Mouse (Mus musculus): ENCODE measurements around the gene Rbfox2.

The Rbfox2 gene

DNA sequence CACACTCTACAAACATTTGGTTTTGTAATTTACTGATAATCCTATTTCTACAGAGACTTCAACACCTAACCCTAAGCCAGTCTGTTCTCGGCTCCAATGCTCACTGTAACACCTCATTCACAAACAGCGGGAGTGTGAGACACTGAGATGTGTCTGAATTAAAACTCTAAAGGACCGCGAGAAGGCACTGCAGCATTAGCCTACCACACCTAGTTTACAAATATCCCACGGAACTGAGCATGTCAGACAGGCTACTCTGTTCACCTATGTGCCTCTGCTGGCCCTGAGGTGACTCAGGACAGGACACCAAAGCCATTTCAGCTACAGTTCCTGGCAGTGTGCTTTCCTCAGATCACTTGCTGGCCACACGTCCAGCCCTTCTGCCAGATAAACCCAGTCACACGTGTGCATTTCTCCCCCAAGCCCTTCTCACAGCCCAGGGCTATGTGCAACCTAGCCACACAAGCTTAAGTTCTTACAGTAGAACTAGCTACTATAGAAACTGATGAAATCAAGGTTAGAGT is 79.9 kb downstream of the Rbfox2 start:
- no peak for DNase-seq

DNA sequence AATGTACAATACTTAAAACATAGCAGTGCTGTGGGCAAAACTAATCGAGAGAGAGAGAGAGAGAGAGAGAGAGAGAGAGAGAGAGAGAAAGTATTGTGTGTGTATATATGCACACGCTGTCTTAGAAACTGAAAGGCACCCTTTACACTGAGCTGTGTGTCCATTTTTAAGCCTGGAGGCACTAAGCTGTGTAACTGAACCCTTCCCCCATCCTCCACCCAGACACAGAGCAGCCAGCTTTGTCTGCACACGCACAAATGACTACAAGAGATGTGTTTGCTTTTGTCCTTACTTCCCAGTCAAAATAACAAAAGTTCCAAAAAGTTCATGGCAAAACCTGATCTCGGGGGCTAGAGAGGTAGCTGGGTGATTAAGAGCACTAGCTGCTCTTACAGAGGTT is 80.9 kb downstream of the Rbfox2 start:
- no peak for DNase-seq

DNA sequence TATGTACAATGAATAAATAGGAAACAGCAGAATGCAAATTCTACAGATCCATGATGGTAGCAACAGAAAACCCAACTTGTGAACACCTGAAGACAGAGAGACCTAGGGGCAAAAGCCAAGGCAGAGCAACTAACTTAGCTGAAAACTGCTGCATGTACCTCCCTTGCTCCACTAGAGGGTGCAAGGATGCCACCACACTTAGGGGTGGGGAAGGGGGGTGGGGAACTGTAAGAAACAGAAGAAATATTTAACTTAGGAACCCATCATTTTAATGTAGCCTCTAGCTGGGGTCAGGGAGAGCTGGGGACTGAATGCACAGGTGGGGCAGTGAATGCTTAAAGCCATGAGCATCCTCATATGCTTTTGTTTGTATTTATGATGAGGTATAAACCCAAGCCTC is 81.5 kb downstream of the Rbfox2 start:
- no peak for DNase-seq

DNA sequence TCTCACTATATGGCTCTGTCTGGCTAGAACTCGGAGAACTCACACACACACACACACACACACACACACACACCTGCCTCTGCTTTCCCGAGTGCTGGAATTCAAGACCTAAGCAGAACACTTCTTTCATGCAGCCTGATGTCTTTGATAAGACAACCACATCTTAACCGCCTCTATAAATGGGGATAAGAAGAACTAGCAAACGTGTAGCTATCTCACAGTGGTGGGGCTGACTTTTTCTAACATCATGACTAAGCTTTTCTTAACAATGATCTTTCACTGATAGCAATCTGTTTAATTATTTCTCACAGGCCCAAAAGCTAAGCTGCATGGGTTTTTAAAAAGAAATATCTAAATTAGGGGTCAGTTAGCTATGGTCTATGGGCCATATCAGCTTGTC is 86.0 kb downstream of the Rbfox2 start:
- DNase-seq = no peak

DNA sequence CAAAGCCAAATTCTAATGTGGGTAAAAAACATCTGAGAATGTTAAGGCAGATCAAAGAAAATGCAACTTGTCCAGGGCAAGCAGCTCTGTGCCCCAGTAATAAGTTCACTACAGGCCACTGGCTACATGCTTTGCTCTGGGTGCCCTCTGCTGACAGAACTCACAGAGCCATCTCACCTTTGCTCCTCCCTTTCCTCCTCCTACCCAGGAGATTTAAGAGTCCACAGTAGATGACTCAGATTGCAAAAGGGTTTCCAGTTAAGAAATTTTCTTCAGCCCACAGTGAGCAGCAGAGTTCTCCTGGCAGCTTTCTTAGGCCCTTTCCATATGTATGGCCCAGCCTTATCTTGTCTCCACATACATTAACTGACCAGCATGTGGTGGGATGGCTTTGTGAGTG is 86.7 kb downstream of the Rbfox2 start:
- peak; percentile 76 to 78 for DNase-seq

DNA sequence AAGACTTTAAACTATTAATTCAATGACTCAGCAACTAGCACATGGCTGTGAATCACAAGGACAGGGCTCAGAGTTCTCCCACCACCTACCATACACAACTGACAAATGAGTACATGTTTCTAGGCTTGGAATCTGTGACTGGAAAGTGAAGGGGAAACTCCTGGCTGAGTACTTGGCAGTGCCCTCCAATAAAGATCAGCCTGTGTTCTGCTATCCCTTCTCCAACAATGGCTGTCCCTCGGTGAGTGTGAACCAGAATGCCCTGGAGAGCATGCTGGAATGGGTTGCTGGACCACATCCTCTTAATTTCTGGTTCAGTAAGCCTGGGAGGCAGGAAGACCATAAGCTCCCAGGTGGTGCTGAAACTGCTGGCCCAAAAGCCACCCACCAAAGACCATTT is 87.2 kb downstream of the Rbfox2 start:
- no peak for DNase-seq

DNA sequence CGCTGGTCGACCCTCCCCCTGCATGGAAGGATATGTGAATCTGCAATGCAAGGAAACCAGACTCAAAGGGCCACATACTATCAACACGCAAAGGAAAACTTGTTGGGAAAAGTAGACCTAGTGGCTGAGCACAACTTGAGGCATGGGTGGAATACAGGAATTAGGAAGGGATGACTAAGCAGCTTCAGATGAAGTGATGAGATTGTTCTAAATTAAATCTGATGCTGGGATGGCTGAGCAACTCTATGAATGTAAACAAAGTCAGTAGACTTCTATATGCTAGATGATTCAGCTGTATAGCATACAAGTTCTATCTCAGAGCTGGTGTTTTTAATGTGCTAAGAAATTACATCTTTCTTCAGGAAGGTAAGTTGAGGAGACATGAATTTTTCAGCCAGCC is 88.8 kb downstream of the Rbfox2 start:
- no peak for DNase-seq

DNA sequence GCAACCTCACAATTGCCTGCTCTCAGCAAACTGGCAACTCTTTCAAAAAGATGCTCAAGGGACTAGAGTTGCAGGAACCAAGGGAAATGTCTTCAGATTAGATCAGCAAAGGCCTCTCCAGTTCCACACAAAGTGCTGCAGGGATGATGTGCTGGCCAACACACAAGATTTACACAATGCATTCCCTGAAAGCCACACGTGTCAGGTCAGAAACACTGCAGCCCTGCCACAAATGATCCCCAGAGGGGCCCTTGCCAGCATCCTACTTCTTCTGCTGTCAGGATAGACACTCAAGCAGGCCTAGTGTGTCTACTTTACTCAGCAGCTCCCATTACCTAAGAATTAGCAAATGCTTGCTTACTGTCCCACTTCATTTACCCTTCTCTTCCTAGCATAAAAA is 89.3 kb downstream of the Rbfox2 start:
- DNase-seq = no peak

DNA sequence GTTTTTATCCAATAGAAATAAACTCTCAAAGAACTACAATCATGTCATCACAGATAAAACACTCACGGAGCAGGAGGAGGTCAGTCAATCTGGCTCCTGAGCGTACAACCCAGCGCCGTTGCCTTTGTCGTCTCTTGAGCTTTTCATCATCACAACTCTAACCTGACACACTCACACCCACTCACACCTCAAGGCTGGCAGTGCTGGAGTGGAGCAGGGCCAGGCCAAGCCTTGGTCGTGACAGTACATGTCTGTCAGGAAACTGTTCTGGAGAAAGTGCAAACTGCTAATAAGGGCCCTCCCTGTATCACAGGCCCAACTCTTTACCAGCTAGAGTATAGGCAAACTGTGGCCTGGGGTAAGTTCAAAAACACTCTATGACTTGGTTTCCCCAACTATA is 90.1 kb downstream of the Rbfox2 start:
- DNase-seq = no peak

DNA sequence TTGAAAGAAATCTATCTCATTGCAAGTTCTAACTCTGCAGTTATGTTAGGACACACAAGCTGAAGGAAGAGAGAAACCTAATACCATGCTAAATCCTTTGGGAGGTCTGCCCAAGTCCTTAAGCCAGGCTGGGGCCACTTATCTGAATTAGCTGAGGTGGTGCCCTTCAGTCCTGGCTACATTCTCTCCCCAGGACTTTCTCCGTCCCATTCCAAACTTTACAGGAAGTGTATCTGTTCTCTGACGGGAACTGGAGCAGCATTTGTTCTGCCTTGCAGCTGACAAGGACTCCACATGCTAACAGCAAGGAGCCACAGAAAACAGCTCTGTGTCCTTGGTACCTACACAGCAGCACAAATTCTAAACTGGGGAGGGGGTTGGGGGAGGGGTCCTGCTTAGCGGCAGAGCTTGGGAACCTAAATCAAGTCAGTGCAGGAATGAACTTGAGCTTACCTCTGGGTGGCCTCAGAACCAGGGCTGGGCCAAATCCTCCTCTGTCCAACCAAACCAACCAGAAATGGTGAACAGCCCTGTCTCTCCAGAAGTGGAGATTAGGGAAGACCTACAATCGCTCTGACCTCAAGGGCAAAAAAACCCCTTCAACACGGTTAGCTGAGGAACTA is 91.5 kb downstream of the Rbfox2 start:
- DNase-seq = no peak

DNA sequence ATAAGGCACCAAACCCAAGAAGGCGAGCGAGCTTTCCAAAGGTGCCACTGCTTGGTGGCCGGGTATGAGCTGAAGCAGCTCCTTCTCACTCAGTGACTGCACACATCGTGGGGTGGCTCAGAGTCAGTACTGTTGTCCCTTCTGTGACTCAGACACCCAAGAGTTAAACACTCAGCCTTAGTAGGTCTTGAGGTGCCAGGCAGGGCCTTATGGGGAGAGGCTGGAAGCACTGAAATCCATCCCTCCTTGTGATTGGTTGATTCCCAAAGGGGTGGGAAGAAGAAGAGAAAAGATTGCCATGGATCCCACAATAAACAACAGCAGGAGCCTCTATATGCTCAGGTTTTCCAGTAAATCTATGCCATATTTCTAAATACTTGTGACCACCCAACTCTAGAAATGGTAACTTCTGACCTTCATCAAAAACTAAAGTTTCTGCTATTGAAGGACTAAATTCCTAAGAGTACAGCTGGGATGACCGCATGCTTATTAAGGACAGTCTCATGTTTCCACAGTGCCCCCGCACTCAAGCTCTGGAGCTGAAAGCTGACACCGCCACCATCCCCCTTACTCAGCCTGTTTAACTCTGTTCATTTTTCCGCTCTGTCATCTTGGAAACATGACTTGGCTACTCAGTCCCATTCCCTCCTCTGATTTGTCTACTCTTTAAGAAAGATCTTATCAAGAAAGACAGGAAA is 92.2 kb downstream of the Rbfox2 start:
- no peak for DNase-seq

DNA sequence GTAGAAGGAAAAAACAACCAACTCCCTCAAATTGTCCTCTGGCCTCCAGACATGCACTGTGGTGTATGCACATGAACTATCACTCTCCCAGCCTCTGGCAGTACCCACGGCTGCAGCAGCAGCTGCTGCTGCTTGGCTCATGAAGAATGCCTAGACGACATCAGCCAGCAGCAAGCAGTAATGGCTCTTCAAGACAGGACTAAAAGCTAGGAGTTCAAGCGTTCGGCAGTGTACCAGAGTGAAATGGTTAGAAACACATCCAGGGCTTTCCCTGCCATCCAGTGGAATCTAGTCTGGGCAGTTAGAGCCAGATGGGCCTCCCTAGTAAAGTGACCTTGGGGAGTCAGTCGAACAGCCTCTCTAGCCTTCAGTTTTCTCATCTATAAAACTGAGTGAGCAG is 93.0 kb downstream of the Rbfox2 start:
- DNase-seq = peak; percentile 32 to 51

DNA sequence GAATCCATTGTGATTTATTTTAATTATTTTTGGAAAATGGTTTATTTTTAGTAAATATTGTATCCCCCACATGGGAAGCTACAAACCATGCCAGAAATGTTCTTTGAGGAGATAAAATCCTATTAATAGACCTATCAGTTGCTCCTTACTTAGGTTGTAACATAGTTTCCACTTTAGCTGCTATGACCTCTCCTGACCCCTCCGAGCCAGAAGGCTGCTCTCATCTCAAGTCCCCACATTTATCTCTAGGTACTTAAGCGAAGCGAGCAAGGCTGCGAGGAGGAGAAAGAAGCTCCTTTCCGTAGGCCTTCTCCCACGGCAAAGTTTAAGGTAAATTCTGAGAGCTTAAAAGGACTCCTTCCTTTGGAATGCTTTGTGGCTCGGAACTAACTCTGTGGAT is 94.0 kb downstream of the Rbfox2 start:
- DNase-seq = no peak

DNA sequence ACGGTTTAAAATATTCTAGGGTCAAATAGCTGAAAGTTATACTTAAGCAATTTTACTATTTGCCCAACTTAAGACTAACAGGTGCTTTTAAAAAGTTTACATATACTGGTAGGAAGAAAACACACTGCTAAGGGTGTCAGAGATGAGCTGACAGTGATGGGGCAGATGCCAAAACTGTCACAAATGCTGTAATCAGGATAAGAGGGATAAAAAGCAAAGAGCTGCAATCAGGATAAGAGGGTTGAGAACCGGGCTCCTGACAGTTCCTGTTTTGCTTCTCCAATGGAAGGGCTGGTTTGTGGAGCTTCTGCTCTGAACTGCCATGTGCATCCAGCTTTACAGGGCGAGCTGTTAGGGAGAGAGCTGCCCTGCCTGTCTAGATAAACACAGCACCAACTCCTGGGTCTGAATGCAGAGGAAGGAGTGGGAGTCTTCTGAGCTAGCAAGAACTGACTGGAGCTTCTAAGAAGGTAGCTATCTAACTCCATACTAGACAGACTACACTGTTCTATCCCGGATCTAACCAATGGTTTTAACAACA is 94.5 kb downstream of the Rbfox2 start:
- DNase-seq = no peak

DNA sequence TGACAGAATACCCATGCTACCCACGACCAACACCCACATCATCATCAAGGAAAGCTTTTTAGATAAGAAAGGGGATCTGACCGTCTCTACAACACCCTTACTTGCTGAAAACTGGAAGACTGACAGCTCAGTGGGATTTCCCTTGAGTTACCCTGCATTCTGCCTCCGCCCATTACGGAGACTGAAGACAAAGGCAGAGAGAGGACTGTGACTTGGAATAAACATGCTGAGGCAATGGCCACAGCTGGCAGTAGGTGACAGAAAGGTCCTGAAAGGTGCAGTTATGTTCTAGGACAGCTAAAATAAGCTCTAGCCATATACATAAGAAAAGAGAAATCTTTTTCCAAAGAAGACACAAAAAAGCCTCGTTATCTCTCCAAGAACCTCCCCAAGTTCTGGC is 99.8 kb downstream of the Rbfox2 start:
- DNase-seq = no peak

DNA sequence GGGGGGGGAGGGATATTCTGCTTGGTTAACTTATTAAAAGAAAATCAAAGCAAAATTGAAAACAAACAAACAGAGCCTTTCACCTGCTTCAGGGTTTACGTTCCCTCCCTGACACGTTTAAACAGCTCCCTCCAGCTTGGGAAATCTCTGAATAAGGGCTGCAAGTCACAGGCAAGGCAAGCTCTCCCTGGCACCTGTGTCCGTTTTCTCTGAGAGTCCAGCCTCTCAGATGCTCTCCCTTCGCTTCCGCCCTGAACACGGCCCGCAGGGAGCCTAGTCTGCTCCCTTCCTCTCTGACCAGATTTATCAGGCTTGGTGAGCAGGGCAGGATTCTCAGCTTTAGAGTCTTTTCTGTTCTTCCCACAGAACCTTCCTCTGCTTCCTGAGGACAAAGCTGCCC is 101.9 kb downstream of the Rbfox2 start:
- no peak for DNase-seq

DNA sequence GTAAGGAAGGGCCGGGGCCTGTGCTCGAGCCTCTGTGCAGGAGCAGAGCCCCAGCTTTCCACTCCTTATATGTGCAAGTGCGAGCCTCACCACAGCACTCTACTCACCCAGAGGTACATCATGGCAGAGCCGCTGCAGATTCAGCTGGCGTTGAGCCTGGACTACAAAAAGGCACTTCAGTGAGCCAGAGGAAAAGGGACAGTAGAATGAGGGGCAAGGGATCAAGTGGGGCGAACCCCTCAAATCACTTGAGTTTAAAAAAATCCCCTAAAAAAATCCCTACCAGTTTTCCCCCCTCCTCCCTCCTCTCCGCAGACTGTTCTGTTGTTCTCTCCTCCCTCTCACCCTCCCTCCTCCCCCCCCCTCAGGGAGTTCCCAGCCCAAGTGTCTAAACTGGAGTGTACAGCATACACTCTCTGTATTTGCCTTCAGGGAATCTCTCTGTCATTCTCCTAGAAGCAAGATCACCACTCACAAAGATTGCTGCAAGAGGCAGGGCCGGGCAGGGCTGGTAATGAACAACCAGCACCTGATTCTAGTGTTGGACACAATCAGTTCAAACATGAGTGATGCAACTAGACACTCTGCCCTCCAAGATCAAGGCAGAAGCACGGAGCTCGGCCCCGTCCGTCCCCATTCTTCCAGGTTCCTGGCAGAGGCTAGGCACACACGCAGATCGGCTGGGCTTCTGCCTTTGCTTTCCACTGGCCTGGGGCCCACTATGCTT is 103.4 kb downstream of the Rbfox2 start:
- DNase-seq = peak; percentile 56 to 68

DNA sequence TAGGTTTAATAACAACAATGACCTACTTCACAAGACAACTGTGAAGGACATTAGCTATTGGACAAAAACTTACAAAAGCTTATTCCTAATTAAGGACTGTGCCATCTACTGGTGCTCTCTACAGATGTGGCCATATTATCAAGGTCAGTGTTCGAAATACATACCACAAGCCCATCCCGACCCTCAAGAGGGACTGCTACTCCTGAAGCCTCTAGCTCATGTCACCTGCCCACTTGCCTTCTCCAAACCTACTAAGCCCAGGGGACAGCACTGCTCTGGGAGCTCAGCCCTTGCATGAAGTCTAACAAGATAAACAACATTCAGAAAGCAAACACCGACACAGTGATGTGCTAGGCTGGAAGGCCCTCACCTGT is 103.9 kb downstream of the Rbfox2 start:
- DNase-seq = no peak

DNA sequence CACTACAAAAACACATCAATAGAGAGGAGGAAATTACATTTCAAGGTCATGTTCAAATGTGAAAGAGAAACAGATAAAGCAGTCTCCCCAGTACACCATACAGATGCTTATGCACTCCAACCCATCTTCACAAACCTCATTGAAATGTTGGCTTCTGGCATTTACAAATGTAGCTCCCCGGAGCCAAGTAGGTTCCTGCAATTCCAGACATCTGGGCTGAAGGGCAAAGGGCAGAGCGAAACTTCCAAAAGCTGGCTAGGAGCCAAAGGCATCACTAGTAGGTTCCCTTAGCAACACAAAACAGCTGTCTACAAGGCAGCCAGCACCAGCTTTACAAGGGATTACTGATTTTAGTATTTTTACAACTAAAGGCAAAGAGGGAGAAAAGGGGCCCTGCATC is 104.6 kb downstream of the Rbfox2 start:
- peak; percentile 88 to 89 for DNase-seq

DNA sequence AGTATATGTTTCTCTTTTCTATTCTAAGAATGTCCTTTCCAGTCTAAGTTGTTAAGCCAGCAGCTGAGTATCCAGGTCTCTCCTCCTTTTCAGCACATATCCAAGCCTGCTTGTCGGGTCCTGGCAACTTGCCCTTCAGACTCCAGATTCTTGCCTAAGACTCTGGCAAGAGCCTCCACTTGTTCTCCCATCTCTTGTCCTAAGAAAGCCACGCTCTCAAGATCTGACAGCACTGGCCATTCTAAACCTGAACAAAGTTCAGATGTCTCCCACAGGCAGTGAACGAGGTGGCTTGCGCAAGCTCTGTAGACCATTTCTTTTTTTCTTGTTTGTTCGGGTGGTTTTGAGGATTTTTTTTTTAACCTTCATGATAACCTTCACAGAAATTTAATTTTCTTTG is 110.0 kb downstream of the Rbfox2 start:
- peak; percentile 77 to 84 for DNase-seq

DNA sequence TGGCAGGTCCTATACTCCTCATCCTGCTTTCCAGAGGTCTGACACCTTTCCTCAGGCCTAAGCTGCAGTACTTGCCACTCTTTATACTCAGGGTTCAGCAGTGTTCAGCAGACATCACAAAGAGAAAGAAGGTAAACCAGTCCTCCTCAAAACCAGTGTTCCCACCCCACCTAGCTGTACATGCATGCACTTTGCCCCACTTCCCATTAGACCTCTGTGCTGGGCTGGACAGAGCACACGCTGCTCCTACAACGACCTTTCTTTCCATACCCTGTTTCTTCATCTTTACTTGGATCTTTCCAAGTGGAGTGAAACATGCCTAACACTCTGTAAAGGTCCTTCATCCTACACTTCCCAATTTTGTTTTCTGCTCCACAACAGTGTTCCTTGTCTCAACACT is 110.8 kb downstream of the Rbfox2 start:
- no peak for DNase-seq

DNA sequence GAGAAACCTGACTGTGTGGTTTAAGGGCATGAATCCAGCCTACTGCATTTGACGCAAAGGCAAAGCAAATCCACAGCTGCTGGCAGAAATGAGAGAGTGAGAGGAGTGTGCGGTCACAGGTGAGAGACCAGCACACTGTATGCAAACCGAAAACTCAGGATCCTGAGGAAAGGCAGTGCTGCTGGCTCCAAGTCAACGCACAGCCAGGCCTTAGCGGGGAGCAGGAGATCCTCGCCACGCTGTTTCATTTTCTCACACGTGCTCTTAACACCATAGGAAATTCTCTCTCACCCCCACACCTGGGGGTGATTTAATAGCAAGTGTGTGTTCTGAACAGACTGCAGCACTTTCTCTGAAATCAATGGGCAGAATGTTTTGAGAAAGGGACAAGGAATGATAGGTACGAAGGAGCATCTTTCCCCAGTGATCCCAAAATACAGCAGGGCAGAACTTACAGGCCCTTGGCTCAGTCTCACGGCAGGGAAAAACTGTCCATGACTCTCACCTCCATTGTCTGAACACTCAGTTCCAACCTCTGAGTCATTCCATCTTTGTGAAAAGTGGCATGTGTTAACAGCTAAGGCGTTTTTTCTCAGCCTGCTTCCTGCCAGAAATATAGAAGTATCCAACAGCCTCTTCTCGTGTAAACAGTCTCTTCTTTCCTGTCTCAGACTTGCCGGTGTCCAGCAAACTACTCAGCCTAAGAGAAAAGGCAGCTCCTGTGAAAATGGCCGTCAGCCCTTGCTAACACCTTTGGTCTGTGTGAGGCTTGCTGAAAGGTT is 114.5 kb downstream of the Rbfox2 start:
- no peak for DNase-seq

DNA sequence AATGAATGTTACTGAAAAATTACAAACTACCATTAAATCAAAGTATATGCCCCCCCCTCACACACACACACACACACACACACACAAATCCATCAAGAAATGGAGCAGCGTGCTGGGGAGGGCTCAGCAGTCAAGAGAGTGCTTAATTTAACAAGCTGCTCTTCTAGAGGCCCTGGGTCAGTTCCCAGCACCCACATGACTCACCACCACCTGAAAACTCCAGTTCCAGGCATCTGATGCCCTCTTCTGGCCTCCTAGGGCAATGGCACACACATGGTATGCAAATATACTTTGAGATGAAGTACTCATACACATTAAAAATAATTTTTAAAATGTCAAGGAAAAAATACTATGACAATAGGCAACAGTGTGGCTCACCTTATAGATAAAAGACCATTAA is 120.7 kb downstream of the Rbfox2 start:
- no peak for DNase-seq

Measured in kidney, adult 8-10 months (tissue).